Mouse (Mus musculus): ENCODE measurements at regions not wholly inside any gene's neighbourhood (a gene's known extent, or its start where the extent isn't known, plus 50 kb on each side); places are given as distances from the start of the nearest gene placed in this dataset.

DNA sequence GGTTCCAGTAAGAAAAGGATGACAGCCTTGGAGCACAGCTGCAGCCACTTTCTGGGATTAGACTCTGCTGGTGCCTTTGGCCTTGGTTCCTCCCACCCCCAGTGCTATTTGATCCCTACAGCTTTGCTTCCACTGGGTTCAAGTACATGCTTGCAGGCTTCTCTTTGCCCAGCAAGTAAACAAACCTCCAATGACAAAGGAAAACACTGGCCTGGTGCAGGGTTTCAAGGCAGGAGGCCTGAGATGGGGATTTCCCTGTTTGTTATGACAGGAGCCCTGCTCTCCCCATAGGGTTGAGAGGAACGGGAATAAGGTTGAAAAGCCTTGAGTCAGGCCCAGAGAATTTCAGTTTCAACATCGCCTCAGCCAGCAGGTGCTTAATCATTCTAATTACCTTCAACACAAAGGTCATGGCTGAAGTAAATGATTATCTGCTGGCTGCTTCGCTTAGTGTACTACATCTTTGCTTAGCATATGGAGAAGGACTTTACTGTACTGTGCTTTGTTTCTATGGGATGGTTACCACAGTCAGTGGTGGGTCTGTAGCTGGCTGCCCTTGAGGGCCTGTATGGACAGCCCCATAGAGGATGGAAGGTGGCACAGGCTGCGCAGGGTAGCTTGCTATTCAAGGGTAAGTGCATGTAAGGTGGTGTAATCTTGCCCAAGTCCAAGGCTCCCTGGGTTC is 142.2 kb upstream of the Serp2 start:
- H3K9ac ChIP-seq (replicated peaks; ENCODE audit: low read depth, low read length), result no peak overlapping the region
- no peaks in the 10 kb centered on the region for H3K4me1 ChIP-seq (replicated peaks; ENCODE audit: control insufficient read depth, insufficient read depth, low read length)
- no peak overlapping the region for H3K4me2 ChIP-seq (ENCODE audit: low read length)
- no peaks in the 10 kb centered on the region for H3K27me3 ChIP-seq (replicated peaks; ENCODE audit: control insufficient read depth, insufficient read depth, low read length)
- no peak overlapping the region for H3K4me3 ChIP-seq (replicated peaks; ENCODE audit: low read length)
- H3K27ac ChIP-seq (ENCODE audit: low read length), result no peak overlapping the region
- no peaks in the 10 kb centered on the region for H3K9me3 ChIP-seq (ENCODE audit: control insufficient read depth, low read length)
- no peaks in the 10 kb centered on the region for H3K36me3 ChIP-seq (ENCODE audit: control insufficient read depth, insufficient read depth)
- 27% methylated on average over 4 of the region's 4 CpGs for WGBS
- ATAC-seq, result no peak

DNA sequence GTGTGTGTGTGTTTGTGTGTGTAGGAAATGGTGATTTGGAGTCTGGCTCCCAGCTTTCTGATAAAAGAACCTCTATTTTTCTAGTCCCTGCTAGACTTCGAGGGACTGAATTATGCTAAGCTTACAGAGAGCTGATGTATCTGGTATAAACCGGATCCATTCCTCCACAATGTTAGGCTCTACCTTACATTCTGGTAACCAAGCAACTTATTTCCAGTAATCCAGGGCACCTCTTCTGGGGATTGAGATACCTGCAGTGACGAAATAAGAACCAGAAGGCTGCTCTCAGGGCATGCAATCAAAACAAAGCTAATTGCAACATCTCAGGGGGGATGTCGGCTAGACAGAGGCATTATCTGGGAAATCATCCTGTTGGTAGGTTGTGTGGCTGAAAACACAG is 140.0 kb upstream of the Serp2 start:
- H3K4me1 ChIP-seq (replicated peaks; ENCODE audit: control insufficient read depth, insufficient read depth, low read length), result no peaks in the 10 kb centered on the region
- WGBS, result 57% methylated on average over 4 of the region's 4 CpGs
- H3K27me3 ChIP-seq (replicated peaks; ENCODE audit: control insufficient read depth, insufficient read depth, low read length), result no peaks in the 10 kb centered on the region
- H3K36me3 ChIP-seq (ENCODE audit: control insufficient read depth, insufficient read depth), result no peaks in the 10 kb centered on the region
- no peak overlapping the region for H3K9ac ChIP-seq (replicated peaks; ENCODE audit: low read depth, low read length)
- ATAC-seq, result no peak
- H3K27ac ChIP-seq (ENCODE audit: low read length), result no peak overlapping the region
- H3K4me2 ChIP-seq (ENCODE audit: low read length), result no peak overlapping the region
- H3K4me3 ChIP-seq (replicated peaks; ENCODE audit: low read length), result no peak overlapping the region
- no peaks in the 10 kb centered on the region for H3K9me3 ChIP-seq (ENCODE audit: control insufficient read depth, low read length)

DNA sequence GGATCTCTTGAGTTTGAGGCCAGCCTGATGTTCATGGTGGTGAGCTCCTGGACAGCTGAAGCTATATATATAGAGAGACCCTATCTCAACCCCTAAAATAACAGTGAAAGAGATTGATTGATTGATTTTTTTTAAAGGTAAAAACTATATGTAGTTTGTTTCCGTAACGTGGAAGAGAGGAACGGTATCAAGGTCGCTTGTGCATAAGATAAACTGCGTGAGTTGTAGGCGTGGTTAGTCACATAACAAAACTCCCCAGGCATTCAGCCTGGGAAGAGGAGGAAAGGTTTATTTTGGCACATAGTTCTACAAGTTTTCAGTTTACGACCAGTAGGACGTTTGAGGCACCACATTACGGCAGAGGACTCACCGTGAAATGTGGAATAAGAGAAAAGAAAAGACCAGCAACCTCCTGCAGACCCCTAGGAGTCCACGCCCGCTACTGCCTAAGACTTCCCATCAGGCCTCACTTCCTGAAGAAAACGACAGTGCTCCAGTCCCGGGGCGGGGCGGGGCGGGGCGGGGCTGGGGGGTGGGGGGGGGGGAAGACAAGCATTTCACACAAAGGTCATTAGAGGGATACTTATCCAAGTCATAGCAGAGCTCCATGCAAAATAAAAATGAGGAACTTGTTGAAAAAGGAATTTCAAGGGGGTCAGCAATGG is 139.1 kb upstream of the Serp2 start:
- no peak overlapping the region for H3K4me3 ChIP-seq (replicated peaks; ENCODE audit: low read length)
- no peaks in the 10 kb centered on the region for H3K9me3 ChIP-seq (ENCODE audit: control insufficient read depth, low read length)
- WGBS, result 83% methylated on average over 17 of the region's 18 CpGs
- H3K9ac ChIP-seq (replicated peaks; ENCODE audit: low read depth, low read length), result no peak overlapping the region
- H3K4me2 ChIP-seq (ENCODE audit: low read length), result no peak overlapping the region
- ATAC-seq, result no peak
- no peaks in the 10 kb centered on the region for H3K27me3 ChIP-seq (replicated peaks; ENCODE audit: control insufficient read depth, insufficient read depth, low read length)
- no peaks in the 10 kb centered on the region for H3K4me1 ChIP-seq (replicated peaks; ENCODE audit: control insufficient read depth, insufficient read depth, low read length)
- H3K36me3 ChIP-seq (ENCODE audit: control insufficient read depth, insufficient read depth), result no peaks in the 10 kb centered on the region
- H3K27ac ChIP-seq (ENCODE audit: low read length), result no peak overlapping the region

DNA sequence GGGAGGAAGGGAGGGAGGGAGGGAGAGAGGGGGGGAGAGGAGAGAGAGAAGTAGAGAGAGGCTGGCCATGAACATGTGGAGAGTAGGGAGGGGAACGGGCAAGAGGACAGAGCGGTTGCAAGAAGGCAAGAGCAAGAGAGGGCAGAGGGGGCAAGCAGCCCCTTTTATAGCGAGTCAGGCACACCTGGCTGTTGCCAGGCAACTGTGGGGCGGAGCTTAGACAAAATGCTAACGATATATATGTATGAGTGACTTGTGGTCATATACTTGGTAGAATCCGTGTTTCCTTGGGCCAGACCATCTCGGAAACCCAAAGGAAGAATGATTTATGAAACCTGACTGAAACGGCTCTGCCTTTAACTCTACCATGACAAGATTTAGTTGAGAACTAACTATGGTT is 138.2 kb upstream of the Serp2 start:
- H3K4me2 ChIP-seq (ENCODE audit: low read length), result no peak overlapping the region
- H3K9ac ChIP-seq (replicated peaks; ENCODE audit: low read depth, low read length), result no peak overlapping the region
- 90% methylated on average over 8 of the region's 8 CpGs for WGBS

DNA sequence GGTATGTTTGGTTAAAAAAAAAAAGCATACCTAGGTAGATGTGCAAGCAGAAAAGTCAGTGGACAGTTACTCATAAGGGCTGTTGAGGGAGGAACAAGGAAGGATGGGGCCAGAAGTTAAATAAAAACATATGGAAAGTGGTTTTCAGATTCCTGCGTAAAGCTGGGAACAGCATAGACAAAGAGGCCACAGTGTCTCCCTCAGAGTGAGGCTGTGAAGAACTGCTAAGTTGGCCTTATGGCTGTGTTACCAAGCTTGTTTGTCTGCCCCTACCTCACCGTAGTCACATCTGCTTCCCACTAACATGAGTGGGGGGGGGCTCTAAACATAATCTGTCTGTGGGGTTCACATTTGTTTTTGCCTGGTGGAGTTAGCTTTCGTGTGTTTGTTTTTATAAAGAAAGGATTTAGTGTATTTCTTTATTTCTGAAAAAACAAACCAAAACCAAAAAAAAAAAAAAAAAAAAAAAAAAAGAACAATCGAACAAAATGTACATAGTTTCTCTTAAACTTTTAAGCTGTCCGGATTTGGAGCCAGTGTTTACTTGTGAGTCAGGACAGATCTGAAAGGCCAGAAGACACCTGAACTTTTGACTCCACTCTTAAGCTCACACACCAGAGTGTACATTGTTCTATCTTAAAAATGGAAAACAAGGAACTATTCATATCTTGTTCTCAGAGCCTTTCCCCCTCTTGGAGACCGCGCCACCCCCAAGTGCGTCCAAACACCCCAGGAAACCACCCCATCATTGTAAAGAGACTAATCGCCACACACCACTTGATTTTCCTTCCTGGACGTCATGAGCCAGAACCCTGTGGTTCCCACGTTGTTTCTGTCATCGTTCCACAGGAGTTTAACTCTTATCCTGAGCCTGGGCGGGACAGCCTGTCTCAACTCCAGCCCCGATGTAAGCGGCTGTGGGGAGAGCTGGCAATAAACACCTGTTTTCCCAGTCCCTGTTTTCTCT is 136.9 kb upstream of the Serp2 start:
- H3K4me3 ChIP-seq (replicated peaks; ENCODE audit: low read length), result no peak overlapping the region

More for the DNA sequence above, 138.2 kb upstream of the Serp2 start:
- Histone ChIP-seq H3K27ac (ENCODE audit: low read length) (no peak overlapping the region), H3K36me3 (ENCODE audit: control insufficient read depth, insufficient read depth) (no peaks in the 10 kb centered on the region), H3K4me3 (replicated peaks; ENCODE audit: low read length) (no peak overlapping the region), H3K27me3 (replicated peaks; ENCODE audit: control insufficient read depth, insufficient read depth, low read length) (no peaks in the 10 kb centered on the region), H3K9me3 (ENCODE audit: control insufficient read depth, low read length) (no peaks in the 10 kb centered on the region), H3K4me1 (replicated peaks; ENCODE audit: control insufficient read depth, insufficient read depth, low read length) (no peaks in the 10 kb centered on the region)
- ATAC-seq, result no peak

DNA sequence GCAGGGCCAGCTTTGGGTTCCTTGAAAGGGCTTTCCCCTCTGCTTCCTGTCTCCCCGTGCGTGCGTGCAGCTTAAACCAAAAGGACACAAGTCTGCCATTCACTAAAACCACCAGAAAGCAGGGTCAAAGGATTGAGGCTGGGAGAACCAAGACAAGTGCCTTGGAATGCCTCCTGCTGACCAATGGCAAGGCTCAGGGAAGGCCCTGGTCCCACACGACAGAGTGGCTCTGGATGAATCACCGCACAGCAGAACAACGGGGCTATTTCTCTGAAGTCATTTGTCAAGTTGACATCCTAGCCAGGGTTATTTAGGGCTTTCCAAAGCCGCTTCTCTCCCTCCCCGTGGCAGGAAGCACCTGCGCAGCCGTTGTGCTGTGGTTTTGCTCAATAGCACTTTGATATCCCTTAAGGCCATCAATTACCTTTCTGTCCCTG is 131.3 kb upstream of the Serp2 start:
- 43% methylated on average over 10 of the region's 10 CpGs for WGBS
- Histone ChIP-seq H3K36me3 (ENCODE audit: control insufficient read depth, insufficient read depth) (no peaks in the 10 kb centered on the region), H3K27ac (ENCODE audit: low read length) (no peak overlapping the region), H3K9ac (replicated peaks; ENCODE audit: low read depth, low read length) (no peak overlapping the region), H3K4me2 (ENCODE audit: low read length) (no peak overlapping the region), H3K27me3 (replicated peaks; ENCODE audit: control insufficient read depth, insufficient read depth, low read length) (no peaks in the 10 kb centered on the region), H3K9me3 (ENCODE audit: control insufficient read depth, low read length) (no peaks in the 10 kb centered on the region), H3K4me3 (replicated peaks; ENCODE audit: low read length) (no peak overlapping the region), H3K4me1 (replicated peaks; ENCODE audit: control insufficient read depth, insufficient read depth, low read length) (peaks cover 8% of the 10 kb centered on the region; the same call in 1 of the 2 replicates)
- ATAC-seq, result no peak

More for the DNA sequence above, 136.9 kb upstream of the Serp2 start:
- no peak overlapping the region for H3K9ac ChIP-seq (replicated peaks; ENCODE audit: low read depth, low read length)
- 58% methylated on average over 15 of the region's 15 CpGs for WGBS
- ATAC-seq, result no peak
- H3K9me3 ChIP-seq (ENCODE audit: control insufficient read depth, low read length), result no peaks in the 10 kb centered on the region
- H3K4me2 ChIP-seq (ENCODE audit: low read length), result no peak overlapping the region
- no peaks in the 10 kb centered on the region for H3K4me1 ChIP-seq (replicated peaks; ENCODE audit: control insufficient read depth, insufficient read depth, low read length)
- H3K27ac ChIP-seq (ENCODE audit: low read length), result no peak overlapping the region
- no peaks in the 10 kb centered on the region for H3K36me3 ChIP-seq (ENCODE audit: control insufficient read depth, insufficient read depth)
- H3K27me3 ChIP-seq (replicated peaks; ENCODE audit: control insufficient read depth, insufficient read depth, low read length), result no peaks in the 10 kb centered on the region

DNA sequence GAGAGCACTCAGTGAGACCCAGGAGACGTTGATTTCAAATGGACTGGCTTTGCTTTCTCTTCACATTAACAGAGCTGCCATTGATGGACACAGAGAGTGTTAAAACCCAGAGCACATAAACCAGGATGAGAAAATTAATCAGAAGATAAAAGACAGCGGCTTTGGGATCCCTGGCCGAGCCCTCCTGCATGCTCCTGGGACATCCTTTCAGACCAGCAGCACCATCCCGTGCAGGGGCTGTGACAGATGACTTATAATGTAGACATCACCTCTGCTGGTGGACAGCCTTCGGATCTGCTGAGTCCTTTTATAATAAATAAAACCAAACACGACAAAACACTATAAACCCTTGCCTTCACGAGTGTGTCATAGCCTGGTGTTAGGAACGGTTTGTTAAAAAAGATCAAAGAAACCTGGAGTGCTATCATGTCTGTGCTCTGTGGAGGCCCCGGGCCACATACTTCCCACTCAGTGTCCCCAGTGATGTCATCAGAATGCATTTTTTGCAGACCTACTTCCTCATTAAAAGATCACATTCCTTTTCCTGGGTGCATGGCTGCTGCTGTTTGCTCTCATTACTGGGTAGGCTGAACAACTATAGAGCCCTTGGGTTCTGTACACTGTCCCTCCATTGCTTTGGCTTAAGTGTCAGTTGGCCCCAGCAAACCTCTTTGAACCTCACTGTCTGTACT is 130.2 kb upstream of the Serp2 start:
- no peak overlapping the region for H3K27ac ChIP-seq (ENCODE audit: low read length)
- no peaks in the 10 kb centered on the region for H3K27me3 ChIP-seq (replicated peaks; ENCODE audit: control insufficient read depth, insufficient read depth, low read length)
- no peak overlapping the region for H3K4me2 ChIP-seq (ENCODE audit: low read length)
- peaks cover 8% of the 10 kb centered on the region; the same call in 1 of the 2 replicates for H3K4me1 ChIP-seq (replicated peaks; ENCODE audit: control insufficient read depth, insufficient read depth, low read length)
- no peak overlapping the region for H3K4me3 ChIP-seq (replicated peaks; ENCODE audit: low read length)
- no peak for ATAC-seq
- WGBS, result 47% methylated on average over 9 of the region's 9 CpGs
- no peak overlapping the region for H3K9ac ChIP-seq (replicated peaks; ENCODE audit: low read depth, low read length)
- no peaks in the 10 kb centered on the region for H3K36me3 ChIP-seq (ENCODE audit: control insufficient read depth, insufficient read depth)
- no peaks in the 10 kb centered on the region for H3K9me3 ChIP-seq (ENCODE audit: control insufficient read depth, low read length)

DNA sequence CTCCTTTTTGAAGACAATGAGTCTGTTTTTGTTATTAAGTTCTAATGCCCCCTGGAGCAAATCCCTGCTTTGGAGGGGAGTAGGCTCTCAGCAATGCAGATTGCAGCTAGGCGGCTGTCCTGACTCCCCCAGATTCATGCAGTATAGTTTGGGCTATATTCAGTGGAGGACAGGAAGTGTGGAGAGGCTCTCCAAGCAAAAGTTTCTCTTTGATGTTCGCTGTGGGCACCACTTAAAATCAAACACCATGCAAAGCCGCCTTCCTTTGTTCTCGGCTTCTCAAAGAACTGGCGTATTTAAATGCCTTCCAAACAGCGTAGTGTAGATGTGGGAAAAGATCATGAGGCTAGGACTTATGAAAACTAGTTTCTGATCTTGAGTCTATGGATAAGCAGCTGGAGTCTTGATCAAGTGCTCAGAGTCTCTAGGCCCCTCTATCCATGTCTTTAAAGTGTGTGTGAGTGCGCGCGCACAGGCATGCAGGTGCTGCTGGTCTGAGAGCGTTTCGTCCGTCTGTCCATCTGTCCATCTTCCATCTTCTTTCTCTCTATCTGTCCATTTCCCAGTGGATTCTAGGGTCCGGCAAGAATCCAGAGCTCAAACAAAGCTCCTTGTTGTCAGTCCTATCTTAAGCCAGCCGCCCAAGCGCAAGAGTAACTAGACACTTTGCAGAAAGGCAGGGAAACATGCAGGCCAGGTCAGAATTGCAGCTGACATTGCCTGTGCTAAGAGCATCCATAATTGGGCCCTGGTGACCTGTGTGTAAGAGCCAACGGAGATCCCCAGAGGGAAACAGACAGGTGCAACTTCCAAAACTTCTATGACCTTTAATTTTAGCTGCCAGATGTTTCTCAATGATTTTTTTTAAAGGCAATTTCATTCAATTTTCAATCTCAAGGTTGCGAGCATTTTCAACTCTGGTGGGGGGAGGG is 129.4 kb upstream of the Serp2 start:
- Histone ChIP-seq H3K27ac (ENCODE audit: low read length) (no peak overlapping the region), H3K9me3 (ENCODE audit: control insufficient read depth, low read length) (no peaks in the 10 kb centered on the region), H3K9ac (replicated peaks; ENCODE audit: low read depth, low read length) (no peak overlapping the region), H3K4me1 (replicated peaks; ENCODE audit: control insufficient read depth, insufficient read depth, low read length) (peaks cover 12% of the 10 kb centered on the region; the same call in 1 of the 2 replicates), H3K36me3 (ENCODE audit: control insufficient read depth, insufficient read depth) (no peaks in the 10 kb centered on the region), H3K4me3 (replicated peaks; ENCODE audit: low read length) (no peak overlapping the region), H3K27me3 (replicated peaks; ENCODE audit: control insufficient read depth, insufficient read depth, low read length) (no peaks in the 10 kb centered on the region), H3K4me2 (ENCODE audit: low read length) (no peak overlapping the region)
- no peak for ATAC-seq
- WGBS, result 51% methylated on average over 17 of the region's 17 CpGs
